Mouse (Mus musculus): ENCODE measurements around the gene Rph3al.

The Rph3al gene

GRCm38 (mm10) chr11:75862466-75862865 is 75.8 kb downstream of the Rph3al start:
- no peak for DNase-seq (ENCODE audit: low read depth, low spot score)

GRCm38 (mm10) chr11:75861653-75862052 is 76.6 kb downstream of the Rph3al start:
- DNase-seq (ENCODE audit: low read depth, low spot score), result no peak

GRCm38 (mm10) chr11:75861213-75861612 is 77.0 kb downstream of the Rph3al start:
- DNase-seq (ENCODE audit: low read depth, low spot score), result no peak

GRCm38 (mm10) chr11:75859460-75859859 is 78.8 kb downstream of the Rph3al start:
- DNase-seq (ENCODE audit: low read depth, low spot score), result no peak

GRCm38 (mm10) chr11:75858975-75859374 is 79.3 kb downstream of the Rph3al start:
- no peak for DNase-seq (ENCODE audit: low read depth, low spot score)

GRCm38 (mm10) chr11:75857781-75858180 is 80.4 kb downstream of the Rph3al start:
- no peak for DNase-seq (ENCODE audit: low read depth, low spot score)

- DNase-seq (ENCODE audit: low read depth, low spot score), result no peak
These were observed 83.9 kb downstream of the Rph3al start for GRCm38 (mm10) chr11:75854327-75854726.

- no peak for DNase-seq (ENCODE audit: low read depth, low spot score)
These were observed 85.1 kb downstream of the Rph3al start for GRCm38 (mm10) chr11:75853067-75853636.

- no peak for DNase-seq (ENCODE audit: low read depth, low spot score)
These were observed 85.7 kb downstream of the Rph3al start for GRCm38 (mm10) chr11:75852485-75852884.

- DNase-seq (ENCODE audit: low read depth, low spot score), result no peak
These were observed 88.7 kb downstream of the Rph3al start for GRCm38 (mm10) chr11:75849552-75849951.

- no peak for DNase-seq (ENCODE audit: low read depth, low spot score)
These were observed 91.6 kb downstream of the Rph3al start for GRCm38 (mm10) chr11:75846589-75846988.

- peak; percentile 37 for DNase-seq (ENCODE audit: low read depth, low spot score)
These were observed 92.6 kb downstream of the Rph3al start for GRCm38 (mm10) chr11:75845675-75846074.

- DNase-seq (ENCODE audit: low read depth, low spot score), result no peak
These were observed 95.2 kb downstream of the Rph3al start for GRCm38 (mm10) chr11:75842904-75843619.

GRCm38 (mm10) chr11:75841503-75841902 is 96.7 kb downstream of the Rph3al start:
- DNase-seq (ENCODE audit: low read depth, low spot score), result no peak

GRCm38 (mm10) chr11:75839536-75840430 is 98.4 kb downstream of the Rph3al start:
- no peak for DNase-seq (ENCODE audit: low read depth, low spot score)

- no peak for DNase-seq (ENCODE audit: low read depth, low spot score)
These were observed 99.3 kb downstream of the Rph3al start for GRCm38 (mm10) chr11:75838861-75839426.

- no peak for DNase-seq (ENCODE audit: low read depth, low spot score)
These were observed 102.0 kb downstream of the Rph3al start for GRCm38 (mm10) chr11:75836240-75836610.

GRCm38 (mm10) chr11:75835587-75836239 is 102.5 kb downstream of the Rph3al start:
- no peak for DNase-seq (ENCODE audit: low read depth, low spot score)

GRCm38 (mm10) chr11:75833081-75833480 is 105.1 kb downstream of the Rph3al start:
- DNase-seq (ENCODE audit: low read depth, low spot score), result no peak

GRCm38 (mm10) chr11:75830386-75830785 is 107.8 kb downstream of the Rph3al start:
- no peak for DNase-seq (ENCODE audit: low read depth, low spot score)

GRCm38 (mm10) chr11:75827414-75827813 is 110.8 kb downstream of the Rph3al start:
- DNase-seq (ENCODE audit: low read depth, low spot score), result no peak

- no peak for DNase-seq (ENCODE audit: low read depth, low spot score)
These were observed 114.7 kb downstream of the Rph3al start for GRCm38 (mm10) chr11:75823506-75823905.

All from brain, embryonic 18.5 days (tissue).